Mouse (Mus musculus): ENCODE measurements at regions not wholly inside any gene's neighbourhood (a gene's known extent, or its start where the extent isn't known, plus 50 kb on each side); places are given as distances from the start of the nearest gene placed in this dataset.

GRCm38 (mm10) chr16:95918651-95919425 is 71.9 kb downstream of the Psmg1 start:
- H3K4me3 ChIP-seq (replicated peaks; ENCODE audit: control insufficient read depth, low read depth, low read length): no peak overlapping the region
- no peak overlapping the region for H3K27ac ChIP-seq (ENCODE audit: control insufficient read depth, insufficient read depth, low read depth, low read length, poor library complexity)
- TF ChIP-seq CTCF (IDR thresholded peaks at IDR 0.05; ENCODE audit: control insufficient read depth, insufficient read depth, low read length) (no peak), POLR2A (IDR thresholded peaks at IDR 0.05; ENCODE audit: borderline replicate concordance, control insufficient read depth, low read depth, low read length) (no peak)
- WGBS: 84% methylated on average over 16 of the region's 16 CpGs
- peaks cover 3% of the 10 kb centered on the region; the same call in 1 of the 2 replicates for H3K4me1 ChIP-seq (ENCODE audit: control insufficient read depth, insufficient read depth, low read length)

DNA sequence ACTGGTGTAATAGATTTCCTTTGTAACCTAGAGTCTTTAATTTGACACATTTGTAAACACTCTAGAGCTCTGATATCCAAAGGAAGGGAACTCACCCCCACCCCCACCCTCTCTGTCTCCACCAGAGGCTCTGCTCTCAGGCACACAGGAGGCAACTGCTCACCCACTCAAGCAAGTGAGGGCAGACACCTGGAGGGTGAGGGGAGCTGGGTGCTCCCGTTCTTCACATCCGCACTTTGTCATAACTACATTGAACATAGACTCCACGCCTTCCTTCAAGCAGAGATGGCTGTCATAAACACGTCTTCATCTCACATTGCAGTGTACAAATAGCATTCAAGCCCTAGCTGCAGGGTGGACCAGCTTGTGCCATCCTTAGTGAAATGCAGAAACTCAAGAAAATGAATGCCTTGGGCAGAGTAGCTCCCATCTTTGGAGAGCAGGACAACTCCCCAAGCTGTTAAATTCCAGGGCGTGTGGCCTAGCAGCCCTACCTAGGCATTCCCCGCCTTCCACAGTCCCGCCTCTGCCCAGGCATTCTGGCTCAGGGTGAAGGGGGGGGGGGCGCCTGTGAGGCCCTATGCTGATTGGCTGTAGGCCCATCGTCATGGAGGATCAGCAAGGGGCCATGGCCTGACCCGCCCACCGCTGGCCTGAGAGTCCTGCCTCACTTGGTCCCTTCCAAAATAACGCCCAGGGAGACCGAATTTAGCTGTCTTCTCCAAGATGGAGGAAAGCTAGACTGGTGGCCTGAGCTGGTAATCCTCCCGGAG is 72.9 kb downstream of the Psmg1 start:
- peaks cover 3% of the 10 kb centered on the region; the same call in 1 of the 2 replicates for H3K4me1 ChIP-seq (ENCODE audit: control insufficient read depth, insufficient read depth, low read length)
- no peak overlapping the region for H3K27ac ChIP-seq (ENCODE audit: control insufficient read depth, insufficient read depth, low read depth, low read length, poor library complexity)
- H3K4me3 ChIP-seq (replicated peaks; ENCODE audit: control insufficient read depth, low read depth, low read length): no peak overlapping the region
- no peak for TF ChIP-seq POLR2A (IDR thresholded peaks at IDR 0.05; ENCODE audit: borderline replicate concordance, control insufficient read depth, low read depth, low read length)
- no peak for TF ChIP-seq CTCF (IDR thresholded peaks at IDR 0.05; ENCODE audit: control insufficient read depth, insufficient read depth, low read length)
- WGBS: 82% methylated on average over 14 of the region's 14 CpGs

GRCm38 (mm10) chr16:95913879-95914278 is 76.9 kb downstream of the Psmg1 start:
- TF ChIP-seq CTCF (IDR thresholded peaks at IDR 0.05; ENCODE audit: control insufficient read depth, insufficient read depth, low read length) (no peak), POLR2A (IDR thresholded peaks at IDR 0.05; ENCODE audit: borderline replicate concordance, control insufficient read depth, low read depth, low read length) (no peak)
- 69% methylated on average over 5 of the region's 5 CpGs for WGBS
- Histone ChIP-seq H3K4me1 (ENCODE audit: control insufficient read depth, insufficient read depth, low read length) (no peaks in the 10 kb centered on the region), H3K4me3 (replicated peaks; ENCODE audit: control insufficient read depth, low read depth, low read length) (no peak overlapping the region), H3K27ac (ENCODE audit: control insufficient read depth, insufficient read depth, low read depth, low read length, poor library complexity) (no peak overlapping the region)

- H3K4me3 ChIP-seq (replicated peaks; ENCODE audit: control insufficient read depth, low read depth, low read length): no peak overlapping the region
- no peaks in the 10 kb centered on the region; the same call in 1 of the 2 replicates for H3K4me1 ChIP-seq (ENCODE audit: control insufficient read depth, insufficient read depth, low read length)
- no peak overlapping the region for H3K27ac ChIP-seq (ENCODE audit: control insufficient read depth, insufficient read depth, low read depth, low read length, poor library complexity)
- no peak for TF ChIP-seq POLR2A (IDR thresholded peaks at IDR 0.05; ENCODE audit: borderline replicate concordance, control insufficient read depth, low read depth, low read length)
- no peak for TF ChIP-seq CTCF (IDR thresholded peaks at IDR 0.05; ENCODE audit: control insufficient read depth, insufficient read depth, low read length)
- 78% methylated on average over 6 of the region's 6 CpGs for WGBS
Observed at GRCm38 (mm10) chr16:95904531-95905165, 86.1 kb downstream of the Psmg1 start.

- H3K27ac ChIP-seq (ENCODE audit: control insufficient read depth, insufficient read depth, low read depth, low read length, poor library complexity): no peak overlapping the region
- no peaks in the 10 kb centered on the region; the same call in 1 of the 2 replicates for H3K4me1 ChIP-seq (ENCODE audit: control insufficient read depth, insufficient read depth, low read length)
- no peak overlapping the region for H3K4me3 ChIP-seq (replicated peaks; ENCODE audit: control insufficient read depth, low read depth, low read length)
- no peak for TF ChIP-seq POLR2A (IDR thresholded peaks at IDR 0.05; ENCODE audit: borderline replicate concordance, control insufficient read depth, low read depth, low read length)
- TF ChIP-seq CTCF (IDR thresholded peaks at IDR 0.05; ENCODE audit: control insufficient read depth, insufficient read depth, low read length): no peak
- 34% methylated on average over 3 of the region's 3 CpGs for WGBS
Observed at GRCm38 (mm10) chr16:95903383-95903913, 87.3 kb downstream of the Psmg1 start.

GRCm38 (mm10) chr16:95902177-95902576 is 88.6 kb downstream of the Psmg1 start:
- no peaks in the 10 kb centered on the region; the same call in 1 of the 2 replicates for H3K4me1 ChIP-seq (ENCODE audit: control insufficient read depth, insufficient read depth, low read length)
- H3K4me3 ChIP-seq (replicated peaks; ENCODE audit: control insufficient read depth, low read depth, low read length): no peak overlapping the region
- H3K27ac ChIP-seq (ENCODE audit: control insufficient read depth, insufficient read depth, low read depth, low read length, poor library complexity): no peak overlapping the region
- WGBS: 84% methylated on average over 1 of the region's 1 CpGs
- TF ChIP-seq CTCF (IDR thresholded peaks at IDR 0.05; ENCODE audit: control insufficient read depth, insufficient read depth, low read length): no peak
- no peak for TF ChIP-seq POLR2A (IDR thresholded peaks at IDR 0.05; ENCODE audit: borderline replicate concordance, control insufficient read depth, low read depth, low read length)

- H3K4me1 ChIP-seq (ENCODE audit: control insufficient read depth, insufficient read depth, low read length): no peaks in the 10 kb centered on the region; the same call in 1 of the 2 replicates
- H3K27ac ChIP-seq (ENCODE audit: control insufficient read depth, insufficient read depth, low read depth, low read length, poor library complexity): no peak overlapping the region
- no peak for TF ChIP-seq CTCF (IDR thresholded peaks at IDR 0.05; ENCODE audit: control insufficient read depth, insufficient read depth, low read length)
- TF ChIP-seq POLR2A (IDR thresholded peaks at IDR 0.05; ENCODE audit: borderline replicate concordance, control insufficient read depth, low read depth, low read length): no peak
- no peak overlapping the region for H3K4me3 ChIP-seq (replicated peaks; ENCODE audit: control insufficient read depth, low read depth, low read length)
- 62% methylated on average over 9 of the region's 9 CpGs for WGBS
Observed at GRCm38 (mm10) chr16:95901388-95901787, 89.4 kb downstream of the Psmg1 start.

All from bone marrow, adult 2 months (tissue).